ENCODE assay signal across 16 mouse cellular contexts in genomic region chr16:4866101-4866695, GRCm38 (mm10). TPM values are rescaled to one million over a fixed set of nuclear protein-coding genes. Genes with fewer than 3 reads are reported as not detected.
A peak's percentile ranks its signal among the peaks of the same experiment; 100 is the strongest.
DNase-seq lines count a peak whose midpoint lies in the region; ATAC-seq and TF ChIP-seq lines count a peak whose summit lies in the region.
"Had no signal": no experiment of that assay in that cellular context is flagged by ENCODE, and none has a peak within 500 bp of the region (broad histone marks: within the 10 kb centered on the region; RNA-seq: fewer than 3 reads in every experiment).

No protein-coding gene starts in this region.

- peaks cover 16% of the 10 kb centered on the region; the same call in 1 of the 2 replicates for H3K36me3 ChIP-seq in embryonic facial prominence, embryonic 14.5 days (ENCODE audit: control insufficient read depth, insufficient read depth, low read length)
- peaks cover 22% of the 10 kb centered on the region for H3K36me3 ChIP-seq in embryonic facial prominence, embryonic 10.5 days (replicated peaks)
- no peaks in the 10 kb centered on the region for H3K36me3 ChIP-seq in kidney, adult 2 months (ENCODE audit: control insufficient read depth, insufficient read depth, low read length)
- peaks cover 4% of the 10 kb centered on the region; the same call in 1 of the 2 replicates for H3K36me3 ChIP-seq in kidney, embryonic 16.5 days (ENCODE audit: insufficient read depth, low read length)
- H3K36me3 ChIP-seq in stomach, embryonic 16.5 days (ENCODE audit: control insufficient read depth, insufficient read depth, low read length) = peaks cover 9% of the 10 kb centered on the region; the same call in 1 of the 2 replicates

- TF ChIP-seq CTCF in kidney, adult 2 months (conservative IDR thresholded peaks at IDR 0.05; ENCODE audit: insufficient read depth, insufficient read length, low read depth, low read length) = no peak

- no peak overlapping the region for H3K9ac ChIP-seq in embryonic facial prominence, embryonic 14.5 days (ENCODE audit: low read depth, low read length)
- 0 out of 2 replicates have a peak overlapping the region, but pooled peaks have one; percentile 27 for H3K9ac ChIP-seq in kidney, embryonic 16.5 days (replicated peaks; ENCODE audit: low read length)
- peak overlapping the region; percentile 11; the same call in 1 of the 2 replicates for H3K9ac ChIP-seq in stomach, embryonic 16.5 days (ENCODE audit: low read length)
- H3K9ac ChIP-seq: hindbrain, embryonic 15.5 days; liver, postnatal 0 days; neural tube, embryonic 13.5 days had no signal

- no peak for TF ChIP-seq POLR2A in kidney, adult 2 months (IDR thresholded peaks at IDR 0.05; ENCODE audit: low read depth, low read length)

- H3K4me3 ChIP-seq in embryonic facial prominence, embryonic 14.5 days (ENCODE audit: low read depth, low read length) = no peak overlapping the region
- H3K4me3 ChIP-seq in embryonic facial prominence, embryonic 10.5 days = no peak overlapping the region
- no peak overlapping the region for H3K4me3 ChIP-seq in kidney, adult 2 months (ENCODE audit: insufficient read depth, low read depth, low read length)
- H3K4me3 ChIP-seq in kidney, embryonic 16.5 days (ENCODE audit: low read length) = no peak overlapping the region
- H3K4me3 ChIP-seq in stomach, embryonic 16.5 days (replicated peaks; ENCODE audit: low read length) = no peak overlapping the region
- H3K4me3 ChIP-seq: hindbrain, embryonic 15.5 days; neural tube, embryonic 13.5 days had no signal

- WGBS in embryonic facial prominence, embryonic 14.5 days = 40% methylated on average over 7 of the region's 7 CpGs
- WGBS in embryonic facial prominence, embryonic 10.5 days = 68% methylated on average over 7 of the region's 7 CpGs
- 24% methylated on average over 7 of the region's 7 CpGs for WGBS in kidney, adult 2 months
- 41% methylated on average over 7 of the region's 7 CpGs for WGBS in kidney, embryonic 16.5 days
- WGBS in stomach, embryonic 16.5 days = 47% methylated on average over 7 of the region's 7 CpGs

- no peaks in the 10 kb centered on the region for H3K9me3 ChIP-seq in embryonic facial prominence, embryonic 14.5 days (ENCODE audit: control insufficient read depth, low read length)
- no peaks in the 10 kb centered on the region for H3K9me3 ChIP-seq in embryonic facial prominence, embryonic 10.5 days
- no peaks in the 10 kb centered on the region for H3K9me3 ChIP-seq in kidney, embryonic 16.5 days (ENCODE audit: low read length)
- no peaks in the 10 kb centered on the region for H3K9me3 ChIP-seq in stomach, embryonic 16.5 days (replicated peaks; ENCODE audit: control insufficient read depth, low read length)
- H3K9me3 ChIP-seq: hindbrain, embryonic 15.5 days; neural tube, embryonic 13.5 days had no signal

- no peak overlapping the region for H3K4me2 ChIP-seq in embryonic facial prominence, embryonic 14.5 days (ENCODE audit: low read depth, low read length)
- H3K4me2 ChIP-seq in kidney, embryonic 16.5 days (replicated peaks; ENCODE audit: low read depth, low read length) = no peak overlapping the region; the same call in 1 of the 2 replicates
- H3K4me2 ChIP-seq in stomach, embryonic 16.5 days (ENCODE audit: low read depth, low read length) = no peak overlapping the region
- H3K4me2 ChIP-seq: heart, embryonic 11.5 days; hindbrain, embryonic 15.5 days; neural tube, embryonic 13.5 days had no signal

- H3K4me1 ChIP-seq in embryonic facial prominence, embryonic 14.5 days (ENCODE audit: control insufficient read depth, insufficient read depth, low read length) = no peaks in the 10 kb centered on the region
- peaks cover 8% of the 10 kb centered on the region for H3K4me1 ChIP-seq in embryonic facial prominence, embryonic 10.5 days
- peaks cover 10% of the 10 kb centered on the region; the same call in 1 of the 2 replicates for H3K4me1 ChIP-seq in kidney, adult 2 months (ENCODE audit: control insufficient read depth, insufficient read depth, low read length)
- H3K4me1 ChIP-seq in kidney, embryonic 16.5 days (ENCODE audit: insufficient read depth, low read length) = peaks cover 3% of the 10 kb centered on the region; the same call in 1 of the 2 replicates
- peaks cover 4% of the 10 kb centered on the region; the same call in 1 of the 2 replicates for H3K4me1 ChIP-seq in stomach, embryonic 16.5 days (ENCODE audit: control insufficient read depth, insufficient read depth, low read length)
- H3K4me1 ChIP-seq: hindbrain, embryonic 15.5 days; neural tube, embryonic 13.5 days had no signal

- H3K27ac ChIP-seq in embryonic facial prominence, embryonic 14.5 days (replicated peaks; ENCODE audit: low read depth, low read length) = no peak overlapping the region
- H3K27ac ChIP-seq in embryonic facial prominence, embryonic 10.5 days (replicated peaks) = no peak overlapping the region
- H3K27ac ChIP-seq in kidney, adult 2 months (ENCODE audit: insufficient read depth, low read depth, low read length) = peak overlapping the region; percentile 66
- peak overlapping the region; percentile 61 for H3K27ac ChIP-seq in kidney, embryonic 16.5 days (ENCODE audit: low read length)
- no peak overlapping the region for H3K27ac ChIP-seq in stomach, embryonic 16.5 days (ENCODE audit: low read length)
- H3K27ac ChIP-seq: hindbrain, embryonic 15.5 days; neural tube, embryonic 13.5 days had no signal

- ATAC-seq in embryonic facial prominence, embryonic 14.5 days (ENCODE audit: low read depth) = no peak
- peak; percentile 33; the same call in 1 of the 2 replicates for ATAC-seq in kidney, embryonic 16.5 days (ENCODE audit: low FRiP score, low TSS enrichment)
- ATAC-seq in stomach, embryonic 16.5 days (ENCODE audit: insufficient read depth, low FRiP score) = no peak
- no peak for ATAC-seq in frontal cortex, adult (ENCODE audit: low TSS enrichment)
- ATAC-seq: intestine, embryonic 16.5 days; liver, postnatal 0 days; Patski had no signal

- no peaks in the 10 kb centered on the region for H3K27me3 ChIP-seq in embryonic facial prominence, embryonic 14.5 days (replicated peaks; ENCODE audit: control insufficient read depth, insufficient read depth, low read length)
- no peaks in the 10 kb centered on the region for H3K27me3 ChIP-seq in embryonic facial prominence, embryonic 10.5 days (replicated peaks; ENCODE audit: low read depth, poor library complexity, severe bottlenecking)
- H3K27me3 ChIP-seq in kidney, adult 2 months (replicated peaks; ENCODE audit: control insufficient read depth, insufficient read depth, low read length) = no peaks in the 10 kb centered on the region
- H3K27me3 ChIP-seq in kidney, embryonic 16.5 days (ENCODE audit: insufficient read depth, low read length) = no peaks in the 10 kb centered on the region
- no peaks in the 10 kb centered on the region for H3K27me3 ChIP-seq in stomach, embryonic 16.5 days (ENCODE audit: control insufficient read depth, insufficient read depth, low read length)
- H3K27me3 ChIP-seq: hindbrain, embryonic 15.5 days; neural tube, embryonic 13.5 days; Patski had no signal

- DNase-seq in embryonic facial prominence, embryonic 14.5 days (ENCODE audit: low spot score) = peak; percentile 36
- no peak for DNase-seq in embryonic facial prominence, embryonic 10.5 days (ENCODE audit: low spot score)
- DNase-seq in kidney, adult 2 months = peak; percentile 91
- no peak for DNase-seq in right cerebral cortex, adult 2 months (ENCODE audit: low spot score in 2 of 2)
- DNase-seq: gastrocnemius, postnatal 36 days; liver; liver, postnatal 0 days; thymus, postnatal 4 days had no signal

RNA-seq across cellular contexts. Expression of gene Ubald1, which starts 13.9 kb away (rescaled TPM):
- polyA plus RNA-seq in embryonic facial prominence, embryonic 14.5 days (2014; fragmentation: Nextera tagmentation; extraction: Ambion mirVana) = 36.3 and 39.0 TPM in 2 replicates
- polyA plus RNA-seq in embryonic facial prominence, embryonic 10.5 days (2016; fragmentation: Nextera tagmentation; extraction: Ambion mirVana) = 44.0 and 46.2 TPM in 2 replicates
- polyA plus RNA-seq in kidney, adult 2 months (2012; rRNA removed) = 38.4 and 39.2 TPM in 2 replicates
- polyA plus RNA-seq in kidney, embryonic 16.5 days (2015; fragmentation: Nextera tagmentation; extraction: Ambion mirVana) = 36.2 and 40.4 TPM in 2 replicates
- polyA plus RNA-seq in stomach, embryonic 16.5 days (2015; fragmentation: Nextera tagmentation; extraction: Ambion mirVana) = 31.5 and 36.3 TPM in 2 replicates

RNA-seq across cellular contexts. Expression of gene Mgrn1, which starts 19.9 kb away (rescaled TPM):
- polyA plus RNA-seq in embryonic facial prominence, embryonic 14.5 days (2014; fragmentation: Nextera tagmentation; extraction: Ambion mirVana) = 76.2 and 87.8 TPM in 2 replicates
- polyA plus RNA-seq in embryonic facial prominence, embryonic 10.5 days (2016; fragmentation: Nextera tagmentation; extraction: Ambion mirVana) = 64.9 and 72.0 TPM in 2 replicates
- polyA plus RNA-seq in kidney, adult 2 months (2012; rRNA removed) = 197 and 218 TPM in 2 replicates
- 113 and 117 TPM in 2 replicates for polyA plus RNA-seq in kidney, embryonic 16.5 days (2015; fragmentation: Nextera tagmentation; extraction: Ambion mirVana)
- polyA plus RNA-seq in stomach, embryonic 16.5 days (2015; fragmentation: Nextera tagmentation; extraction: Ambion mirVana) = 81.1 and 87.7 TPM in 2 replicates

RNA-seq across cellular contexts. Expression of gene 4930562C15Rik, which starts 31.0 kb away (rescaled TPM):
- polyA plus RNA-seq in embryonic facial prominence, embryonic 14.5 days (2014; fragmentation: Nextera tagmentation; extraction: Ambion mirVana) = 0.33 and 0.39 TPM in 2 replicates
- polyA plus RNA-seq in embryonic facial prominence, embryonic 10.5 days (2016; fragmentation: Nextera tagmentation; extraction: Ambion mirVana) = 0.25 and 0.66 TPM in 2 replicates
- 0.03 TPM in 1 of 2 replicates, not detected in the other for polyA plus RNA-seq in kidney, adult 2 months (2012; rRNA removed)
- 0.30 and 0.85 TPM in 2 replicates for polyA plus RNA-seq in kidney, embryonic 16.5 days (2015; fragmentation: Nextera tagmentation; extraction: Ambion mirVana)
- 0.27 and 0.47 TPM in 2 replicates for polyA plus RNA-seq in stomach, embryonic 16.5 days (2015; fragmentation: Nextera tagmentation; extraction: Ambion mirVana)
- polyA plus RNA-seq: liver, postnatal 0 days had no signal

Comparison
In these comparisons a context has a peak if more than half of its experiments do, and no peak if none do; other contexts are left out.
1. DNase-seq: peak in embryonic facial prominence, embryonic 14.5 days (single experiment) and kidney, adult 2 months (single experiment); none in embryonic facial prominence, embryonic 10.5 days (single experiment) and right cerebral cortex, adult 2 months (0 of 2).
2. H3K27ac ChIP-seq: peak in kidney, adult 2 months (single experiment) and kidney, embryonic 16.5 days (single experiment); none in embryonic facial prominence, embryonic 14.5 days (single experiment), embryonic facial prominence, embryonic 10.5 days (single experiment) and stomach, embryonic 16.5 days (single experiment).